Mouse (Mus musculus) megakaryocyte, embryonic 14.5 days (primary cell): ENCODE measurements at regions not wholly inside any gene's neighbourhood (a gene's known extent, or its start where the extent isn't known, plus 50 kb on each side); places are given as distances from the start of the nearest gene placed in this dataset.

Source experiments
- FLI1 ChIP-seq: IDR thresholded peaks from 2 replicates; pipeline ENCODE4 v1.6.1; 2012; ENCODE audit warnings: low read length, inconsistent platforms, mixed read lengths
- GATA1 ChIP-seq: IDR thresholded peaks from 3 replicates; pipeline ENCODE4 v1.6.1; 2012; ENCODE audit warnings: mixed read lengths, low read length, inconsistent platforms, borderline replicate concordance

DNA sequence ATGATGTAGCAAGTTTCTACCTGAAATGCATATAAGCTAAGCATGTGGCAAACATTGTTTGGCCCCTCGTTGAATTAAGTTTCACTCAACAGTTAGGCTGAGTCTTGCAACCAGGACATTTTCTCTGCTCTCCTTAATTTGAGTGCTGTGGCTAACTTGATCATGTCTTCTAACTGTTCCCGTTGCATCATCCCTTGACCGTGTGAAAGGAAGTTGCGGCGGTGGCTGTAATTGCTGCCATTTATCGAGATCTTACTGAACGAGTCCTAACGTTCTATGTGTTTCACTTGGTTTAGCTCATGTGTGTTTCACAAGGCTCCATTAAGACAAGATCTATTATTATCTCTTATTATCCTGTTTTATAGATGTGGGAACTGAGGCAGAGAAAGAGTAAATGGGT is 144.8 kb downstream of the Btg1 start:
- TF ChIP-seq GATA1 = no peak
- no peak for TF ChIP-seq FLI1
